Mouse (Mus musculus): Measurements from ENCODE around the gene Srrm1. TPM values are rescaled to one million over a fixed set of nuclear protein-coding genes. Genes with fewer than 3 reads are reported as not detected.

The Srrm1 gene
- polyA plus RNA-seq, 1 experiment from 2014 or later = 257 TPM

DNA sequence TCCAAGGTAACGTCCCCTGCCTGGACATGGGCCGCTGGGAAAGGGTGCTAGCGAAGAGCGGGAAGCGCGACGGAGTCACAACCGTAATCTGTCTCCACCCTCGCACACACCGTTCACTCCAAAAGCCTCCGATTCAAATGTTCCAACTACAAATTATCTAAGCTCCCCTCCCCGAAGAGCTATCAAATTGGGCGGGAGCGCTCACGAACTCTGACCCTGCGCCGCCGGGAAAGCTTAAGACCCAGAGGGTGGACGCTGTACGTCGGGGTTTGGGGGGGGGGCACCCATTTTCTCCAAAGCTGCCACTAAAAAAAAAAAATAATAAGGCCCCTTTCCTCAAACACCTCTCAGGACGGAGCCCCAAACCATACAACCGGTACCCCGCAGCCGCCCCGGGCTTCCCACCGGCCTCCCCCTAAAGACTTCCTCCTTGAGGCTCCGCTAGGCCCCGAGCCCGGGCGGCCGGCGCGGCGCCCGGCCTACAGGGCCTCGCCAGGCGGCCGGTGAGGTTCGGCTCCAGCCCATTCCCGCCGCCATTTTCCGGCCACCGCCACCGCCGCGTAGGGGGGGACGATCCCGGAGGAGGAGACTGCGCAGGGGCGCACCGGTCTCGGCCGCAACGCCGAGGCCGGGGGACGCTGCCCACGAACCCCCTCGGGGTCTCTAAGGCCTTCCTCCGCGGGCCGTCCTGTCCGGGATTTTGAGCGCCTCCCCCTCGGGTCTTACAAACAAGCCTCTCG lies 625 bp downstream of the Srrm1 start:
- H3K27ac ChIP-seq = peak overlapping the region; percentile 99
- peak overlapping the region; percentile 72 for H3K4me2 ChIP-seq
- peak overlapping the region; percentile 87 for H3K9ac ChIP-seq
- H3K4me3 ChIP-seq (replicated peaks) = peak overlapping the region; percentile 96
- H3K36me3 ChIP-seq = peaks cover 30% of the 10 kb centered on the region
- under 1% methylated on average over 58 of the region's 67 CpGs for WGBS
- no peaks in the 10 kb centered on the region for H3K9me3 ChIP-seq (replicated peaks)
- H3K27me3 ChIP-seq = no peaks in the 10 kb centered on the region
- peak; percentile 30 for ATAC-seq (replicated peaks; ENCODE audit: low FRiP score)
- H3K4me1 ChIP-seq = peaks cover 34% of the 10 kb centered on the region

GRCm38 (mm10) chr4:135337376-135337942 lies 15.7 kb downstream of the Srrm1 start:
- no peak; the same call in 1 of the 2 replicates for ATAC-seq (replicated peaks; ENCODE audit: low FRiP score)
- H3K4me1 ChIP-seq = peaks cover 13% of the 10 kb centered on the region
- no peak overlapping the region for H3K4me2 ChIP-seq
- WGBS = 72% methylated on average over 14 of the region's 14 CpGs
- no peaks in the 10 kb centered on the region for H3K27me3 ChIP-seq
- H3K9ac ChIP-seq = no peak overlapping the region
- no peak overlapping the region for H3K4me3 ChIP-seq (replicated peaks)
- peak overlapping the region; percentile 87 for H3K27ac ChIP-seq
- H3K36me3 ChIP-seq = peaks cover 98% of the 10 kb centered on the region
- H3K9me3 ChIP-seq (replicated peaks) = no peaks in the 10 kb centered on the region

DNA sequence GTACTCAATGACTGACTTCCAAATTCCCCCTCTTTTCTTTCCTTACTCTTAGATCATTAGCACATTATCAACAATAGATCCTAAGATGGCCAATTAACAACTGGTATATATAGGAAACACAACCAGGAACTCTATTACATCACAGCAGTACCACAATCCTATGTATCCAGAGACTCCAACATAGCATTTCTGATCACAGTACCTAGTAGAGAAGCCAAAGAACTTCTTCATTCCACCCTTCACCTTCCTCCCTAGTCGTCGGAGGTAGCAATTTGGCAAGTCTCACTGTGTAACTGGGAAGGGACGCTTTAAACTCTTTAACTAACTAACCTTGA lies 17.1 kb downstream of the Srrm1 start:
- H3K4me1 ChIP-seq = peaks cover 13% of the 10 kb centered on the region
- H3K4me2 ChIP-seq = peak overlapping the region; percentile 20; the same call in 1 of the 2 replicates
- ATAC-seq (replicated peaks; ENCODE audit: low FRiP score) = no peak
- H3K27me3 ChIP-seq = no peaks in the 10 kb centered on the region
- no peak overlapping the region for H3K9ac ChIP-seq
- H3K9me3 ChIP-seq (replicated peaks) = no peaks in the 10 kb centered on the region
- WGBS = 58% methylated on average over 3 of the region's 3 CpGs
- peaks cover 98% of the 10 kb centered on the region for H3K36me3 ChIP-seq
- no peak overlapping the region for H3K4me3 ChIP-seq (replicated peaks)
- H3K27ac ChIP-seq = peak overlapping the region; percentile 87

DNA sequence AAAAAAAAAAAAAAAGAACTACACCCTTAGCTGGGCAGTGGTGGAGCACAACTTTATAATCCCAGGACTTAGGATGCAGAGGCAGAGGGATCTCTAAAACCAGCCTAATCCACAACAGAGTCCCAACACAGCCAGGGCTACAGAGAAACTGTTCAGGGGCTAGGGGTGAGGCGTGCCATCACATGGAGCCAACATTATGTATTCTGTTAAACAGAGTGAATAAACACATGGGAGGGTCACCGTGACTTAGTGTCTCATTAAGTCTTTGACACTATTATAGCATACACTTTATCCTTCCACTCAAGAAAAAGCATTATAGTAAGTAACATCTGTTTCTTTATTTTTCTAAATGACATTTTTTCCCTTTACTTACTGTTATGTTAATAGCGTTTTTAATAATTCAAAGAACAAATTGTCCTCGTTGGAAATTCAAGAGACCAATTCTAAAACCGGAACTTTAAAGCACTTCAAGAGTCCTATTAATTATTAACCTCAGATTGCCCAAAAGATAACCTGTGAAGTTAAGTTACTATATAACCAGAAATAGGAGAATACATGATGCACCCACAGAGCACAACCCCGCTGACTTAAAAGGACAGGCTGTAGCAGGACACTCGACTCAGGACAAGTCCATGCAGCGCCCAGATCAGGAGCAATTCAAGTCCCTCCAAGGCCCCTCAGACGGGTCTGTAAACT lies 17.6 kb downstream of the Srrm1 start:
- 60% methylated on average over 9 of the region's 9 CpGs for WGBS
- peaks cover 98% of the 10 kb centered on the region for H3K36me3 ChIP-seq

DNA sequence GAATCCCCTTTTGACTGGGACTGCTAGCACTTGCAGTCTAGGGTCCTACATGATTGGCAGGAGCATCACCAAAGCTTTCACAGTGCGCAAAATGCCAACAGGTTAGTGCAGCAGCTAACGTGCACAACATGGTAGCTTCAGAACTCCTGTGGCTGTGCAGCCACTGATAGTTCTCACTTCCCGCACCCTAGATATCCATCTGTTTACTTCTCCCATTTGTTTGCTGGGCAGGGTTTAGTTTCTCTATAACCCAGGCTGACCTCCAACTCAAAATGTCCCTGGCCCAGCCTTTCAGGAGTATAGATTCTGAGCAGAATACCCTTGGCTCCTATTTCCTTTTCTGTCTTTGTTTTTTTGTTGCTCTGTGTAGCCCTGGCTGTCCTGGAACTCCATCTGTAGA lies 26.7 kb downstream of the Srrm1 start:
- H3K9me3 ChIP-seq (replicated peaks) = no peaks in the 10 kb centered on the region
- no peak overlapping the region for H3K4me2 ChIP-seq
- H3K36me3 ChIP-seq = peaks cover 99% of the 10 kb centered on the region
- H3K27me3 ChIP-seq = no peaks in the 10 kb centered on the region
- no peak overlapping the region for H3K4me3 ChIP-seq (replicated peaks)
- H3K9ac ChIP-seq = no peak overlapping the region
- no peaks in the 10 kb centered on the region for H3K4me1 ChIP-seq
- WGBS = 85% methylated on average over 3 of the region's 3 CpGs
- no peak for ATAC-seq (replicated peaks; ENCODE audit: low FRiP score)
- no peak overlapping the region for H3K27ac ChIP-seq

More for the DNA sequence above, 17.6 kb downstream of the Srrm1 start:
- Histone ChIP-seq H3K4me2 (peak overlapping the region; percentile 20; the same call in 1 of the 2 replicates), H3K27me3 (no peaks in the 10 kb centered on the region), H3K9ac (no peak overlapping the region), H3K27ac (peak overlapping the region; percentile 87), H3K9me3 (replicated peaks) (no peaks in the 10 kb centered on the region), H3K4me1 (peaks cover 13% of the 10 kb centered on the region), H3K4me3 (replicated peaks) (no peak overlapping the region)
- peak; percentile 67 for ATAC-seq (replicated peaks; ENCODE audit: low FRiP score)

GRCm38 (mm10) chr4:135326046-135326445 lies 27.1 kb downstream of the Srrm1 start:
- H3K9ac ChIP-seq = no peak overlapping the region
- ATAC-seq (replicated peaks; ENCODE audit: low FRiP score) = no peak
- no peaks in the 10 kb centered on the region for H3K27me3 ChIP-seq

GRCm38 (mm10) chr4:135323021-135323420 lies 30.1 kb downstream of the Srrm1 start:
- Histone ChIP-seq H3K27me3 (no peaks in the 10 kb centered on the region), H3K36me3 (peaks cover 98% of the 10 kb centered on the region), H3K27ac (no peak overlapping the region), H3K9ac (no peak overlapping the region), H3K4me1 (no peaks in the 10 kb centered on the region), H3K9me3 (replicated peaks) (no peaks in the 10 kb centered on the region), H3K4me2 (no peak overlapping the region), H3K4me3 (replicated peaks) (no peak overlapping the region)
- ATAC-seq (replicated peaks; ENCODE audit: low FRiP score) = no peak
- 83% methylated on average over 8 of the region's 8 CpGs for WGBS

More at GRCm38 (mm10) chr4:135326046-135326445, 27.1 kb downstream of the Srrm1 start:
- Histone ChIP-seq H3K36me3 (peaks cover 99% of the 10 kb centered on the region), H3K4me2 (no peak overlapping the region), H3K4me3 (replicated peaks) (no peak overlapping the region), H3K27ac (no peak overlapping the region), H3K4me1 (no peaks in the 10 kb centered on the region), H3K9me3 (replicated peaks) (no peaks in the 10 kb centered on the region)

- peak; percentile 74 for ATAC-seq (replicated peaks; ENCODE audit: low FRiP score)
- Histone ChIP-seq H3K4me2 (no peak overlapping the region), H3K4me1 (peaks cover 14% of the 10 kb centered on the region), H3K27ac (no peak overlapping the region), H3K9me3 (replicated peaks) (no peaks in the 10 kb centered on the region), H3K27me3 (no peaks in the 10 kb centered on the region), H3K36me3 (peaks cover 82% of the 10 kb centered on the region), H3K4me3 (replicated peaks) (no peak overlapping the region), H3K9ac (no peak overlapping the region)
- WGBS = 19% methylated on average over 2 of the region's 2 CpGs
These were observed 35.2 kb downstream of the Srrm1 start for GRCm38 (mm10) chr4:135317966-135318365.

DNA sequence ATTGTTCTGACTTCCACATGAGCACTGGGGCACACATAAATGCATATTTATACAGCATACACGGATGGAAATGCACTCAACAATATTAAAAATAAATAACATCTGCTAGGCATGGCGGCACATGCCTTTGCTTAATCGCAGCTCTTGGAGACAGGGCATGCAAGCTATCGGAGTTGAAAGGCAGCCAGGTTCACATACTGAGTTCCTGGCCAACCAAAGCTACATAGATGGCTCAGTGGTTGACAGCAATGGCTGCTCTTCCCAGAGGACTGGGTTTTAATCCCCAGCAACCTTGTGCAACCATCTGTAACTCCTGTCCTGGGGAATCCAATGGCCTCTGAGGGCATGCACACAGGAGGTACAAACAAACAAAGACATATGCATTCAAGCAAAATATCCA lies 35.6 kb downstream of the Srrm1 start:
- no peak overlapping the region for H3K4me2 ChIP-seq
- H3K27ac ChIP-seq = no peak overlapping the region
- ATAC-seq (replicated peaks; ENCODE audit: low FRiP score) = no peak
- peaks cover 18% of the 10 kb centered on the region for H3K4me1 ChIP-seq
- H3K36me3 ChIP-seq = peaks cover 78% of the 10 kb centered on the region
- no peak overlapping the region for H3K4me3 ChIP-seq (replicated peaks)
- 95% methylated on average over 4 of the region's 4 CpGs for WGBS
- H3K9ac ChIP-seq = no peak overlapping the region
- no peaks in the 10 kb centered on the region for H3K27me3 ChIP-seq
- no peaks in the 10 kb centered on the region for H3K9me3 ChIP-seq (replicated peaks)

GRCm38 (mm10) chr4:135315287-135315686 lies 37.8 kb downstream of the Srrm1 start:
- Histone ChIP-seq H3K4me3 (replicated peaks) (no peak overlapping the region), H3K9me3 (replicated peaks) (no peaks in the 10 kb centered on the region), H3K4me1 (peaks cover 31% of the 10 kb centered on the region), H3K9ac (no peak overlapping the region), H3K36me3 (peaks cover 56% of the 10 kb centered on the region), H3K27ac (no peak overlapping the region), H3K27me3 (no peaks in the 10 kb centered on the region), H3K4me2 (no peak overlapping the region)
- 96% methylated on average over 9 of the region's 9 CpGs for WGBS
- ATAC-seq (replicated peaks; ENCODE audit: low FRiP score) = no peak

GRCm38 (mm10) chr4:135314419-135314832 lies 38.7 kb downstream of the Srrm1 start:
- Histone ChIP-seq H3K4me1 (peaks cover 39% of the 10 kb centered on the region), H3K9me3 (replicated peaks) (no peaks in the 10 kb centered on the region), H3K27me3 (no peaks in the 10 kb centered on the region), H3K9ac (no peak overlapping the region), H3K36me3 (peaks cover 47% of the 10 kb centered on the region), H3K4me2 (no peak overlapping the region), H3K4me3 (replicated peaks) (no peak overlapping the region), H3K27ac (peak overlapping the region; percentile 28)
- 86% methylated on average over 11 of the region's 11 CpGs for WGBS
- no peak for ATAC-seq (replicated peaks; ENCODE audit: low FRiP score)

DNA sequence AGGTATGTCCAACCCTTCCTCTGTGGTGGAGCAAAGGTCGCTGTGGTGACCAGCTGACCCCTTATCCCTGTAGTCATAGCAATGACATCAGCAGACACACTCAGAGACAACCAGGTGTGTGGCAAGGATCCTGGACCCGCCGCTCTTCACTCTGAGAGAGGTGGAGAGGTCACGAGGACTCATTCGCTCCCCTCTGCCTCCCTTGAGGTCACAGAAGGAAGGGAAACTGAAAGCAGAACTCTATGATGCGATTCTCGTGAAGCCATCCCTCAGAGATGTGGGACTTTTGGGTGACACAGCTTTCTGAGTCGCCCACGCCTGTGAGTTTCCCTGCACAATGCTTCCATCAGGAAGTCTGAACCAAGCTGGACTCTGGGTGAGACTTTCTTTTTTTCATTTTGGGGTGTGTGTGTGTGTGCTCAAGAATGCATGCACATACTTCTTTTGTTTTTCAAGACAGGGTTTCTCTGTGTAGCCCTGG lies 39.3 kb downstream of the Srrm1 start:
- Histone ChIP-seq H3K27me3 (no peaks in the 10 kb centered on the region), H3K4me3 (replicated peaks) (no peak overlapping the region), H3K4me1 (peaks cover 45% of the 10 kb centered on the region), H3K36me3 (peaks cover 41% of the 10 kb centered on the region), H3K4me2 (no peak overlapping the region), H3K9ac (no peak overlapping the region), H3K27ac (peak overlapping the region; percentile 79), H3K9me3 (replicated peaks) (no peaks in the 10 kb centered on the region)
- ATAC-seq (replicated peaks; ENCODE audit: low FRiP score) = no peak
- 68% methylated on average over 9 of the region's 9 CpGs for WGBS

All from kidney, embryonic 15.5 days (tissue).